Mouse (Mus musculus) neutrophil, adult 5-6 weeks (primary cell): ENCODE data around the gene 2310033P09Rik. TPM values are rescaled to one million over a fixed set of nuclear protein-coding genes. Genes with fewer than 3 reads are reported as not detected.

Source experiments
- ATAC-seq: fragments of 151-379, 151-347 bp; 2 replicates; pipeline ENCODE4 v1.8.0; 2017; ENCODE audit warnings: mild to moderate bottlenecking, moderate TSS enrichment; ENCODE audit not compliant: insufficient number of reproducible peaks, poor library complexity, low FRiP score, severe bottlenecking; ENCODE audit errors: extremely low read depth
- total RNA-seq: library from RNA; stranded (forward); fragments of 200-1000 nt; gene quantifications from 2 replicates; pipeline ENCODE4 v1.2.3, GENCODE M21; 2017

The 2310033P09Rik gene
- total RNA-seq, 1 experiment from 2014 or later = 12.0 TPM

- ATAC-seq = no peak
These were observed 17.0 kb downstream of the 2310033P09Rik start for GRCm38 (mm10) chr11:59225167-59225566.

- no peak for ATAC-seq
These were observed 18.1 kb downstream of the 2310033P09Rik start for GRCm38 (mm10) chr11:59226251-59226650.

GRCm38 (mm10) chr11:59226787-59227603, 18.9 kb downstream of the 2310033P09Rik start:
- no peak for ATAC-seq

- ATAC-seq = peak; percentile 2; the same call in 1 of the 2 replicates
These were observed 19.5 kb downstream of the 2310033P09Rik start for GRCm38 (mm10) chr11:59227604-59228121.

- ATAC-seq = peak; percentile 83
These were observed 20.2 kb downstream of the 2310033P09Rik start, which contains the start of gene Arf1 for GRCm38 (mm10) chr11:59228122-59228953. Gene Arf1, minus strand, starts transcription at chr11:59228270.

- ATAC-seq = peak; percentile 45; the same call in 1 of the 2 replicates
These were observed 22.1 kb downstream of the 2310033P09Rik start for GRCm38 (mm10) chr11:59230144-59230760.

- ATAC-seq = no peak
These were observed 24.7 kb downstream of the 2310033P09Rik start for GRCm38 (mm10) chr11:59232797-59233196.

GRCm38 (mm10) chr11:59238525-59239427, 30.7 kb downstream of the 2310033P09Rik start:
- no peak for ATAC-seq

GRCm38 (mm10) chr11:59239428-59239785, 31.3 kb downstream of the 2310033P09Rik start:
- no peak for ATAC-seq

GRCm38 (mm10) chr11:59239796-59240195, 31.7 kb downstream of the 2310033P09Rik start:
- ATAC-seq = no peak

GRCm38 (mm10) chr11:59241841-59242240, 33.7 kb downstream of the 2310033P09Rik start:
- ATAC-seq = no peak

- ATAC-seq = no peak
These were observed 35.7 kb downstream of the 2310033P09Rik start for GRCm38 (mm10) chr11:59243856-59244255.

GRCm38 (mm10) chr11:59248101-59248500, 40.0 kb downstream of the 2310033P09Rik start:
- ATAC-seq = peak; percentile 24; the same call in 1 of the 2 replicates

- ATAC-seq = no peak
These were observed 51.5 kb downstream of the 2310033P09Rik start for GRCm38 (mm10) chr11:59259647-59260046.
